Mouse (Mus musculus) embryo, embryonic 9.5 days (tissue): Measurements from ENCODE around the gene Dip2c.

Experiments
- DNase-seq: peaks from one replicate; pipeline ENCODE4 v3.0.0-alpha.2; 2017; ENCODE audit errors: extremely low spot score

The Dip2c gene

DNA sequence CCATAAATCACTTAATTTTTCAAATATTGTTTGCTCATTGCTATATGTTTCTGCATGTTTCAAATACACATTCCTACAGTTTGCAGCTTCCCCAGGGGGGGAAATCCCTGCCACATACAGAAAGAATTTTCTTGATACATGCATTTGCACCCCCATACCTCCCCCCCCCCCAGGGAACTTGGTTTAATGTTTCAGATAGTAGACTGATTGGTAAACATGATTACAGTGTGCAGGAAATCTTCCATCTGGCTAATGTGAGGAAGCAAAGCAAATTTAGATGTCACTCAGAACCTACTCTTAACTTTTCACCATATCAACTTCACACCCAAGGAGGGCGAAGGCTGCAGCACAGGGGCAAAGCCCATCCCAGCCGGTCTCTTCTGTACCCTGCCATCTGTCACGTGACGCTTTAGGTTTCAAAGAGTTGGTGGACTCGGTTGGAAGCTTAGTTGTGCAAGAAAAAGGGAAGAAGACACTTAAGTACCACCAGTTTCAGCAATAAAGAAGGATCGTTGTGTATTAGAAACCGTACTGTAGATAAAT, 391.7 kb downstream of the Dip2c start:
- DNase-seq: no peak

DNA sequence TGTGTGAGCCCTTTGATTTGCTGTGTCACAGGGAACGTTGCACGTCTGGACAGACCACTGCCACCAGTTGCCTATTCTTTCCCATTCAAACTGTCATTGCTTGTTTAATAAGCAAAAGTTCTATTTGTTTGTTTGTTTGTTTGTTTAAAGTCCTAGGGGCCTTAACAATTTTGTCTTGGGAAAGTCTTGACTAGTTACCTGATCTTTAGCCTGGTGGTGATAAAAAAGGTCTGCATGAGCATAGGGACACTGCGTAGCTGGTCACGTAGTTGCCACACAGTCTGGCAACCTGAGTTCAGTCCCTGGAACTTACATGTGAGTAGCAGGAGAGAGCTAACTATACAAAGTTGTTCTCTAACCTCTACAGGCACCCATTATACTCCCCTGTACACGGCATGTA, 392.9 kb downstream of the Dip2c start:
- no peak for DNase-seq

DNA sequence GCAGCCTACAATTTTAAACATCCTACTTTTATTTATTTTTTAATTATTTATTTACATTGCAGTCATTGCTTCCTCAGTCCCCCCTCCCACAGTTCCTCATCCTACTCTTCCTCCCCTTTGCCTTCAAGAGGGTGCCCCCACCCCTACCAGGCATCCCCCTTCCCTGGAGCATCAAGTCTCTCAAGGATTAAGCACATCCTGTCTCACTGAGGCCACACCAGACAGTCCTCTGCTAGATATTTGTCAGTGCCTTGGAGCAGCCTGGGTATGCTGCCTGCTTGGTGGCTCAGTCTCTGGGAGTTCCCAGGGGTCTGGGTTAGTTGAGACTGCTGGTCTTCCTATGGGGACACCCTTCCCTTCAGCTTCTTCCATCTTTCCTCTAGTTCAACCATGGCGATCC, 397.8 kb downstream of the Dip2c start:
- DNase-seq: no peak

DNA sequence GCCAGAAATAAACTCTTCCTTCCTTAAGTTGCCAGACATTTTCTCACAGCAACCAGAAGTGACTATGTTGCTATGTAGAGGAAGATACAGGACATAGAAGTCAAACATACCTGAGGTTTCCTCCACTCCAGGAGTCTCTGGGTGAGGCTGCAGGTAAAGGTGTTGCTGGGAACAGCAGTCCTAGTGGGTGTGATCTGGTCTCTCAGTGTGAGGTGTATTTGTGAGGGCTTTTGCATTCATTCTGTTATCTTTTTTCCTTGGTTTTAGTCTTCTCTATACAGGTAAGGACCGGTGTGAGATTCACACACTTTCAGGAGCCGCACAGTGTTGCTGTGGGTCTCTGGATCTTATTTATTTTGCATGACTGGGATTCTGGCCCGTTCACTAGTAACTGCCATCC, 405.2 kb downstream of the Dip2c start:
- DNase-seq: no peak

DNA sequence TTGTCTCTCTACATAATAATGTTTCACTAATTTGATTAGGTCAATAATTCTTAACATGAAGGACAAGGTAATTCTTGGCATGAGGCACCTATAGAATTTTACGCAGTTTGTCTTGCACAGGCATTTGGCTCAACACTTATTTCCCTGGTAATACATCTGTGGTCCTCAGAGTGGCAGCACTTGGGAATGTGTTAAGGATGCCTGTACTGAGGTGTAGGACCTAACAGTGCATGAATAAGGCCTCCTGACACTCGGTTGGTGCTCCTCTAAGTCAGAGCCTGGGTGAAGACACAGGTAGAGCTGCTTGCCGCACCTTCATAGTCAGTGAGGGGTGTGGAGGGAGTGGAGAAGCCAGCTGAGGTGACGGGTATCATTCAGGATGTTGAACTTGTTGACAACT, 407.0 kb downstream of the Dip2c start:
- DNase-seq: no peak

DNA sequence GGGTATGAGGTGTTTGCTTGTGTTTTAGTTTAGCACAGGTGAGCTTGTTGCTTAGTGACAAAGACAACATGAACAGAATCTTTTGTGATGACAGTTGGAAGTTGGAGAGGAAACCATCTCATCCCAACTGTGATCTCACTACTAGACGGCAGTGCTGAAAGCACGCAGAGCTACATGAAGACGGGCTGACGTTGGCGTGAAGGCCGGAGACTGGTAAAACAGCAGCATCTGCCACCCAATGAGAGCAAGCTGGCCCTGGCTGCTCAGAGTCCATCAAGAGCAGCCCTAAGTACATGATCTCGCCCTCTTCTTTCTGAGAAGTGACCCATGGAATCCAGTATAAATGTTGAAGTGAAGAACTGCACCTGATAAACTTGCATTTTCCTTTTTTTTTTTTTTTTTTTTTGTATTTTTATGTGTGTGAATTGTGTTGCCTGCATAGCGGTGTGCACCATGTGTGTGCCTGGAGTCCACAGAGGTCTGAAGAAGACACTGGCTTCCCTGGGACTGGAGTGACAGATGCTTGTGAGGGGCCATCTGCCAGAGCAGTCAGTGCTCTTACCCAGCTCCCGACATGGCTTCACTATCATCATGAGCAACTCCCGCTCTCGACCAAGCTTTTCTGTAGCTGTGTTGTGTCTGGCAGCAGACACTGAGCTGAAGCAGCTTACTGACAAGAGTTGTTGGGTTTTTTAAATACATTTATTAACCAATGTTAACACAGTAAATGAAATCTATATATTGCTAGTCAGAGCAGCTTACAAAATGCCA, 408.0 kb downstream of the Dip2c start:
- DNase-seq: no peak

DNA sequence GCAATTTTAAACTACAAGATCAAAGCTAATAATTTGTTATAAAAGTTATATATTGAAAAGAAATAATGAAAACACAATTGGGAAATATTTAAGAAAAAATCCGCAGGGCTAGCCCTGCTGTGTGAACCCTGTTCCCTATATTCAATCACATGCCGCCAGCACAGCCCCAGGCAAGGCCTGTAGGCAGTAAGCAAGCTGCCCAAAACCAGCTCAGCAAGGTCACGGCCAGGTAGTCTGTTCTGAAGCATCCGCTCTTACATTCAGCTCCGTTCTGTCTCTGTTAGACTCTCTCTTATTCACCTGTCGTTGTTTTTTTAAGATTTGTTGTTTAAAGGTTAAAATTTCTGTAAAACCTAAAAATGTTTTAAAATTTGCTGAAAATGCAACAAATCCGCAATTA, 409.9 kb downstream of the Dip2c start:
- no peak for DNase-seq

DNA sequence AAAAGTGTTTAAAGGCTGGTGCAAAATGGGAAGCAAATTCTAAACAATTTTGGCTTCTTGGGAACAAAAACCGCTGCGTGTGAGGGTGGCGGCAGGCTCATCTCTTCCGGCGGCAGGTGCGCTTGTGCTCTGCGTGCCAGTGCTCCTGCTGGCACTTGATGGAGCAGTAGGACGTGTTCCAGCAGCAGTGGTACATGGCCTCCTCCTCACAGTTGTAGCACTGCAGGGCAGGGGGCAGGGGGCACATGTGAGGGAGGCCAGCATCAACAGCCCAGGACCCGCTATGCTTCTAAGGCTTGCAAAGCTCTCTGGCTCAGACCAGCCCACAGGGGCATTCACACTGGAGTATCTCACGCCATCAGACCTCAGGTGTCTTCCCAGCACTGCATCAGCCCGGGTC, 410.4 kb downstream of the Dip2c start:
- no peak for DNase-seq

DNA sequence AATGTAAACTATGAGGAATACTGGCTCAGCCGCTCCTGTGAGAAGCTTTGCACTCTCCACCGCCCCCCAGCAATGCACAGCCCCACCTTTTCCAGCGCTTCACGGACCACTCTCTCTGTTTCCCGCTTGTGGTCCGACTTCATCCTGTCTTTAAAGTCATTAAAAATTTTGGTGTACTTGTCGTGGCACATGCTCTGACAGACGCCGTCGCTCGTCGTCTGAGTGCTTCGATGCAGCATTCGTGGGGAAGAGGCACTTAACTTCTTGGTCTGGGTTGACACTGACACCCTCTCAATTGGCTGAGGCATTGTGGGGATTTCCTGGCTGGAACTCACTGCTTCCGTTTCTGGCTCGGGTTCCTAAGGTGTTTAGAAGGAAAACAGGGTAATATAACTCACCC, 413.0 kb downstream of the Dip2c start:
- no peak for DNase-seq

DNA sequence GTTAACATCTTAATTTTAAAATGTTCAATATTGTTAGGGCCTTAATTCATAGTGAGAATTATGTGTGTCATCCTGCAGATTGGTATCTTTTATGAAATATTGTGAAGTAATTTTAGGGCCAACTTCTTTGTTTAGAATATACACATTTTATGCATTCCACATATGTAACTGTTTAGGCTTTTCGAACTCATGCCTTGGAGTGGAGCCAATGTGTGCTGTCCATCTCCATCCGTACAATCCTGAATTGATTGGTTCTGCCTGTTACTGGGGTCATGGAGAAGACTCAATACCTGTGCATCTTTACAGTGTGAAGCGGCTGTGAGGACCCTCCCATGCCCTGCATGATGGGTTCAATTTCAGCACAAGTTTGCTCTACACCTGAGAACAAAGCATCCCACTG, 416.5 kb downstream of the Dip2c start:
- no peak for DNase-seq

DNA sequence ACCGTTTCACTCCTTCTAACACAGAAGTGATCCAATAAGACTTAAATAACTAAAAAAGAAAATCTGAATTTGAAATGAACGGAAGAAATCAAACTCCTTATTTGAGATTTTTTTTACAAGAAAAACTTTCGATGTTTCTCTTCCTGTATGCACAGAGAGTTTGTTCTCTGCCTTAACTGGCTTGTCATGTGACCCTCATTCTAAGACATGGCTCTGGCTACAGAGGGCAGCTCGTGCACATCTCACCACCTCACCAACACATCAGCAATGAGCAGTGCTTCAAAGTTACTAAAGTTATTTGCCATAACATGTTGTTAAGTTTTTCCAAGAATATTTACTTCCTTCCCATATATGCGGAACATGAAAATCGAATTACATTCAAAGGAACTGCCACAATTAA, 418.3 kb downstream of the Dip2c start:
- no peak for DNase-seq

DNA sequence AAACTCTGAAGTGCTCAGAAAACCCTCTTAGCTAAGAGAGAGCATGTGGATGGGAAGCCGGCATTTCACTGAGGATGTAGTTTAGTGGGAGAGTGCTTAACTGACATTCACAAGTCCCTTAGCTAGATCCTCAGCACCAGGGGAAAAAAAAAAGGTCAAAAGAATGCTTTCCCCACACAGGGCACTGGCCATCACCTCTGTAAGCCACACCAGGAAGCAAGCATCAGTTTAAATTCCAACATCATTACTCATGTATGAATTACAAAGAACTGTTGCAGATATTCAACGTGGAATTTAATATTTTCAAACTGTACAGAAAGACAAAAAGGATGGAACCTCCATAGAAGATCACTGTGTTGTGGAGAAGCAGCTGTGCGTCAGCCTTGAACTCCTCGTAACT, 419.1 kb downstream of the Dip2c start:
- DNase-seq: no peak

DNA sequence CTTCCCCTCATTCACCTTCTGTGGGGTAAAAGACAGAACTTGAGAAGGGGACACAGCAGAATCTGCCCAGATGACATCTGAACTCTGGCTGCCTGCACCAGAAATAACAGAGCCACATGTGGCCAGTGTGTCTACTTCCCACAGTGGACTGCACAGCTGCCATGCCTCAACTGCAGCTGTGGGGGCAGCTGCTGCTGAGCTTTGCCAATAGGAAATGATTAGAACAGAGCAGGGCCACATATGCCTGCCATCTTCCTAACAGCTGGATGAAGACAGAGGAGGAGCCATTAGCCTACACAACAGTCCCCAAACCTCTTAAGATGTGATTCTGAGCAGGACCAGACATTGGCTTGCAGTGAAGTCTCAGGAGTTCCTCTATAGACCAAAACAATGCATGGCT, 419.5 kb downstream of the Dip2c start:
- DNase-seq: no peak

DNA sequence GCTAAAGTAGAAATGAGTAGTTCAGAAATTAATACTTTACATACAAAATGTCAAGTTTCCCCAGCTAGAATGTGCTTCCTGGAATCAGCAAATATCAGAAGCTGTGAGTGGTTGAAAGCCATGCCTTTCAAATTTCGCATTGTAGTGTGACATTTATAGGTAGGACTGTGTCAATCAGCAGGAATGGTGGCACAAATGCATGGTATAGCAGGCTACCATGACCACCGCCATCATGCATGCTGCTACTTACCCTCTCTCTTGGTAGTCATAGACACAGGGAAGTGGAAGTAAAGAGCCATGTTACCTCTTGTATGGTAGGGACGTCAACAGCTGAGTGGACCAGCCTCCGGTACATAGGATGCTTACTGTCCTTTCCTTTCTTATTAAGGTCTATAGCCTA, 421.0 kb downstream of the Dip2c start:
- no peak for DNase-seq

DNA sequence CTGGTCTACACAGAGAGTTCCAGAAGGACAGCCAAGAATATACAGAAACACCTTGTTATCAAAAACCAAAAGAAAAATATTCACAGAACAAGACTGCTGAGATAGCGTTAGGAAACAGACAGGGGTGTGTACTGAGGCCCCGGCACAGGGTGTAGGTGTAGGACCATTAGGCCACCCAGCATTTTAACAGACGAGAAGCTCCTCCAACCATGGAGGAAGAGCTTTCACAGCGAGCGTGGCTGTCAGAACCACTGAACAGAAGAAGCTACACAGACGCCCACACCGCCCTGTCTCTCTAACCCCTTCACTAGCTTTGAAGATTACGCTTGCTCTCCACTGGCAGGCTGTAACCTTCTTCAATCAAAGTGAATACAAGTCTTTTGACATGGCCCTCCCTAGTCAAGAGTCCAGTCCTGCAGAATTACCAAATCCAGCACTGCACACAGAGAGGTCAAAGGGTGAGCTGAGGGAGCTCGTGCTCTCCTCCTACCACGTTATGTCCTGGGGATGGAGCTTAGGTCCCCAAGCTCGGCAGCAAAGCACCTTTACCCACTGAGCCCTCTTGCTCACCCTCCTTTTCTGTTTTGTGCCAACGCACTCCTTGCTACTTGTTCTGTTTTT, 426.4 kb downstream of the Dip2c start:
- DNase-seq: no peak

DNA sequence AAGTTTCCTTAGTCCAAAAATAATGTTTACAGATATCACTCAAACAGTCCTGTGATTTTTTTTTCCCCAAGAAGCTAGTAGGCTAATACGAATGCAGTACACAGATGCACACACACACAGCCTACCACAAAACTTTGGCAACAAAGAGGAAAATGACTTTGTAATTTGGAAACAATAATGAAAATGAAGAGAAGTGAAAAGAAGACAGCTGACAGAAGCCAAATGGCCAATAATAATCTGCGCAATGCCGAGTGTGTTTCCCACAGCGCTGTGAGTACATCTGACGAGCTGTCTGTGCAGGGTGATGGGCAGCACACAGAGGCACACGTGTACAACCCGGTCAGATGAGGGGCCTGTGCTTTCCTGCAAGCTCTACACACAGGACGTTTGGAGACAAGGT, 430.4 kb downstream of the Dip2c start:
- no peak for DNase-seq

DNA sequence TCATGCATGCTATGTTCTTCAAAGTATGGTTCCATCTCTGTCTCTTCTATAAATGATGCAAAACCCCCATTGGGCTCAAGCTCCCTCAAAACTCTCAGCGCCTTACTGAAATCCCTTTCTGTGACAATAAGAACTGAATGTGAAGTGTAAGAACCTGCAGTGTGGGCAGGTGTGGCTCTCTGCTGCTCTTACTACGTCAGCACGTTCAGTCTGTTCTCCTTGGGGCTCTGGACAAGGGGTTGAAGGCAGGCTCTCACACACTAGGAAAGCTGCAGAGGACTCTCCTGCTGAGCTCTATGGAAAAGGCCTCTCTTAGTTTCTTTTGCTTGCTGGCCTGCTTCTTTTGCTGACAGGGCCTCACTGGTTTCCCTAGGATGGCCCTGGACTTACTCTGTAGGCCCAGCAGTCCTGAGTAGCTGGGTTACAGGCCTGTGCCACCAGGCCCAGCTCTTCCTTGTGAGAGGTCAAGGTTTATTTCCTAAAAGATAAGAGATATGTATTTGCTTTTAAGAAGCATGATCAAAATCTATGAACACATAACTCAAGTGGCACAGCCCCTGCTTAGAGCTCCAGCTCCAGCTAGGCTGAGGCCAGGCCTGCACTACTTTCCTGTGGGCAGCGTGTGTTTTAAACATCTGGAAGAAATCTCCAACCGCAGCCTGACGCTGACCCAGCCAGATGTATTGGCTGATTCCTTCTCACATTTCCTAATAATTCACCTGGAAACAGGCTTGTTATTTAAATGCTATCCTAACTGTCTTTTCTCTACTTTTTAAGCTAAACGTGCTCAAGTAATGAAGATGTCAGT, 432.3 kb downstream of the Dip2c start:
- DNase-seq: no peak

DNA sequence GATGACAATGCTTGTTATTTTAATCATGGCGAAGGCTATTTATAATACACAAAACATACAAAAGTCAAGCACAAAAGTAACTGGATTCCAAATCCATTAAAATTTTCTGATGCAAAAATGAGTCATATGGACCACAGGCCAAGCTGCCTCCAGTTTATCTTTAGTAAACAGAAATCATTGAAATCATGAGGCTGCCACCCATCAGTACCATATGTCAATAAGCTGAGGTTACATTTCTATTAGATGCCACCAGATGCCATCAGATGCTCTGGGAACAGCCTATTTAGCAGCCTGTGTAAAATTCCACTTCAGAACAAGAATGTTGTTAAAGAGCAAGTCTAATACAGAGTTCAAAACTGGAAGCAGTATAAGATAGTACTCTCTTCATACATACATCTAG, 436.1 kb downstream of the Dip2c start:
- DNase-seq: no peak

DNA sequence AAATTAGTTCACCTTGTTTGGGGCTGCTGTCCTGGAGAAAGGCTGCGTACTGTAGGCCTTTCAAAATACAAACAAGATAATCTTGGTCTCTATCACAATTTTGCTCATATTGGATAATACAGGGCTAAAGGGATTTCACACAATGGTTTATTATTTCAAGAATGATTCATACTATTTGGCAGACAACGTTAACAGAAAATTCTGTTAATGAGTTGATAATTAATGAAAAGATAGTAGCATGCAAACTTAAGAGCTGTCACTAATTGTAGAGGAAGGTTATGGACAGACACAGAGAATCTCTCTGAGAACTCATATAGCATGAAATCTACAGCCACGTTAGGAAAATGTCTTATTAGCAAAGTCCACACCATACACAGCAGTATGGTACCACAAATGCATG, 436.6 kb downstream of the Dip2c start:
- no peak for DNase-seq

DNA sequence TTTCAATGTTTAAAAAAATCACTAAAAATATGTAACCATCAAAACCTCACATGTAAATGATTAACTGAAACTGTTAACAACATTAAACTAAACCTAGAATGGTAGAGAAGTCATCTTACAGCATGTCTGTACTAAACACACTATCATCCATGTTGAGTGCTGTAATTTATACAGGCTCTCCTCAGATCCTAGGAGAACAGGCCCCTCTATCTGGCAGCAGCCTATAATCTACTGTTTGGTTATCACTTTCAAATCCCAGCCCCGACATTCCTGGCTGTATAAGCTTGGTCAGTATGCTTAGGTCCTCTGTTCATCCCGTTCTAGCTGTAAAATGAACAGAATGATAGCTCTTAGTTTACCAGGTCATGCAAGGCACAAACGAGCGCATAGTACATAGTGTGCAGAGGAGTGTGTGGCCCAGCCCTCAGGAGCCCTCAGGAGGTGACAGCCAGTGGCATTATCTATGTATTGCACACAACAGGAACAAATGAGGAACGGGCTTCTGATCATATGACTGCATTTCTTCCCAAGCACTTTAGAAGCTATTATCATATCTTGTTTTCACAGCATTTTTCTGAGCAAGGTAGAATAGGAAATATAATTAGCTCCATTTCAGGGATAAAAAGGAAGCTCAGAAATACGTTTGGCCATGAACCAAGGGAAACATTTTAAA, 437.3 kb downstream of the Dip2c start:
- no peak for DNase-seq

DNA sequence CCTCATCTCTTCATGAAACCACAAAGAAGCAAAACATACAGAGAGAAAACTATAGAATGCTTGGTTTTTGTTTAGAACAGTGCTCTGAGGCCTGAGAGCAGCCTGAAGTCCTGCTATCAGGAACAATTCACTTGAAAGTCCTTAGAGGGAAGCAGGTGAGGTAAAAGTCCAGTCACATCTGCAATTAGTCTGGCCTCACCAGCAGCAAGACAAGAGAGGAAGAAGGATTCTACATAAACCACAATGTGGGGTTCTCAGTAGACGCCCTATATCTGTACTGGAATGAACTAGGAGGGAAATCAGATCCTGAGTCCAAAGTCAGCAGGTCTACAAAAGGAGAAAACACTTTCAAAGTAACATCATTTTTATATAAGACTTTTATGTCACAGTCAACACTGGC, 438.9 kb downstream of the Dip2c start:
- DNase-seq: no peak
